Mouse (Mus musculus): ENCODE data around the gene 1700012P22Rik. TPM values are rescaled to one million over a fixed set of nuclear protein-coding genes. Genes with fewer than 3 reads are reported as not detected.

Gene 1700012P22Rik
- polyA plus RNA-seq, 1 experiment from 2014 or later = not detected

- Histone ChIP-seq H3K9me3 (replicated peaks; ENCODE audit: control insufficient read depth, low read length) (no peaks in the 10 kb centered on the region; the same call in none of the 2 replicates), H3K27me3 (ENCODE audit: control insufficient read depth, insufficient read depth, low read depth, low read length) (no peaks in the 10 kb centered on the region), H3K4me2 (ENCODE audit: low read depth, low read length) (no peak within 1 kb of the TSS), H3K27ac (ENCODE audit: low read length) (no peak within 1 kb of the TSS), H3K4me1 (ENCODE audit: control insufficient read depth, low read depth, low read length) (no peaks in the 10 kb centered on the region), H3K9ac (ENCODE audit: low read depth, low read length) (no peak within 1 kb of the TSS), H3K36me3 (ENCODE audit: control insufficient read depth, insufficient read depth) (no peaks in the 10 kb centered on the region), H3K4me3 (ENCODE audit: low read depth, low read length) (no peak within 1 kb of the TSS)
- no peak for ATAC-seq (ENCODE audit: low read depth)
- WGBS (ENCODE audit: insufficient replicate concordance) = 33% methylated on average over 2 of the region's 2 CpGs
These were observed 60.7 kb downstream of the 1700012P22Rik start, which contains the start of gene Pramef20 for GRCm38 (mm10) chr4:144377911-144378310. Gene Pramef20, minus strand, starts transcription at chr4:144377933.

Other genes with a start within 250 kb of the 1700012P22Rik start
- not detected in 2 replicates for gene Oog2, start 248.1 kb downstream of the 1700012P22Rik start, polyA plus RNA-seq (2015; fragmentation: Nextera tagmentation; extraction: Ambion mirVana)
- gene C87977, start 225.5 kb downstream of the 1700012P22Rik start, polyA plus RNA-seq (2015; fragmentation: Nextera tagmentation; extraction: Ambion mirVana) = not detected in 2 replicates
- not detected in 2 replicates for gene Pramel5, start 158.3 kb downstream of the 1700012P22Rik start, polyA plus RNA-seq (2015; fragmentation: Nextera tagmentation; extraction: Ambion mirVana)
- not detected in 2 replicates for gene Gm13128, start 108.5 kb downstream of the 1700012P22Rik start, polyA plus RNA-seq (2015; fragmentation: Nextera tagmentation; extraction: Ambion mirVana)
- gene Gm13119, start 80.8 kb downstream of the 1700012P22Rik start, polyA plus RNA-seq (2015; fragmentation: Nextera tagmentation; extraction: Ambion mirVana) = not detected in 2 replicates
- gene Pramef20, start 60.8 kb downstream of the 1700012P22Rik start, polyA plus RNA-seq (2015; fragmentation: Nextera tagmentation; extraction: Ambion mirVana) = not detected in 2 replicates
- not detected in 2 replicates for gene Pramef12, start 30.3 kb downstream of the 1700012P22Rik start, polyA plus RNA-seq (2015; fragmentation: Nextera tagmentation; extraction: Ambion mirVana)
- gene Gm9944, start 14.5 kb upstream of the 1700012P22Rik start, polyA plus RNA-seq (2015; fragmentation: Nextera tagmentation; extraction: Ambion mirVana) = not detected in 2 replicates
- gene Aadacl3, start 25.0 kb upstream of the 1700012P22Rik start, polyA plus RNA-seq (2015; fragmentation: Nextera tagmentation; extraction: Ambion mirVana) = not detected in 2 replicates
- gene 9430007A20Rik, start 81.0 kb upstream of the 1700012P22Rik start, polyA plus RNA-seq (2015; fragmentation: Nextera tagmentation; extraction: Ambion mirVana) = not detected in 2 replicates
- gene Gm13124, start 126.4 kb upstream of the 1700012P22Rik start, polyA plus RNA-seq (2015; fragmentation: Nextera tagmentation; extraction: Ambion mirVana) = not detected in 2 replicates
- not detected in 2 replicates for gene Aadacl4, start 174.9 kb upstream of the 1700012P22Rik start, polyA plus RNA-seq (2015; fragmentation: Nextera tagmentation; extraction: Ambion mirVana)
- gene Gm436, start 247.6 kb upstream of the 1700012P22Rik start, polyA plus RNA-seq (2015; fragmentation: Nextera tagmentation; extraction: Ambion mirVana) = not detected in 2 replicates